Mouse (Mus musculus) olfactory bulb, adult 2 months (tissue): ENCODE results near the gene 2410131K14Rik. TPM values are rescaled to one million over a fixed set of nuclear protein-coding genes. Genes with fewer than 3 reads are reported as not detected.

Experiments
- H3K27ac ChIP-seq: fragments of 200-500 bp; 2 replicates; pipeline ENCODE4 v1.5.1; 2012; ENCODE audit warnings: low read depth, low read length; ENCODE audit not compliant: insufficient read depth
- H3K4me1 ChIP-seq: fragments of 200-500 bp; 2 replicates; pipeline ENCODE4 v1.6.1; 2012; ENCODE audit warnings: low read length; ENCODE audit not compliant: control insufficient read depth, insufficient read depth
- H3K4me3 ChIP-seq: fragments of 200-500 bp; 2 replicates; pipeline ENCODE4 v1.5.1; 2012; ENCODE audit warnings: mild to moderate bottlenecking, low read depth, low read length, moderate library complexity; ENCODE audit not compliant: insufficient read depth
- CTCF ChIP-seq: fragments of 200-500 bp; IDR thresholded peaks from 2 replicates; pipeline ENCODE4 v1.5.1; 2012; ENCODE audit warnings: low read depth, mild to moderate bottlenecking, low read length, moderate library complexity; ENCODE audit not compliant: insufficient read depth
- POLR2A ChIP-seq: fragments of 200-500 bp; IDR thresholded peaks from 2 replicates; pipeline ENCODE4 v1.6.1; 2012; ENCODE audit warnings: mild to moderate bottlenecking, low read depth, low read length, moderate library complexity; ENCODE audit not compliant: insufficient read depth
- WGBS: fragments of 180-500 bp; shearing (Covaris S2); methylation state at CpG from one replicate; pipeline ENCODE4 v1.1.7; 2018; 5-methylcytosine and 5-hydroxymethylcytosine counted together
- polyA plus RNA-seq: library from polyadenylated mRNA; stranded (reverse); fragments of >200 nt; gene quantifications from 2 replicates; pipeline ENCODE4 v1.2.4, GENCODE M21; 2012; ENCODE audit warnings: low replicate concordance; ENCODE audit not compliant: missing spikeins, insufficient read depth, insufficient read length

2410131K14Rik gene
- polyA plus RNA-seq, 1 experiment = not detected

- 82% methylated on average over 7 of the region's 7 CpGs for WGBS
- no peak for TF ChIP-seq POLR2A
- no peak for TF ChIP-seq CTCF
- Histone ChIP-seq H3K4me3 (no peak overlapping the region), H3K4me1 (peaks cover 18% of the 10 kb centered on the region), H3K27ac (peak overlapping the region; percentile 55; the same call in 1 of the 2 replicates)
Observed at GRCm38 (mm10) chr5:118294865-118295258, 49.8 kb downstream of the 2410131K14Rik start.

DNA sequence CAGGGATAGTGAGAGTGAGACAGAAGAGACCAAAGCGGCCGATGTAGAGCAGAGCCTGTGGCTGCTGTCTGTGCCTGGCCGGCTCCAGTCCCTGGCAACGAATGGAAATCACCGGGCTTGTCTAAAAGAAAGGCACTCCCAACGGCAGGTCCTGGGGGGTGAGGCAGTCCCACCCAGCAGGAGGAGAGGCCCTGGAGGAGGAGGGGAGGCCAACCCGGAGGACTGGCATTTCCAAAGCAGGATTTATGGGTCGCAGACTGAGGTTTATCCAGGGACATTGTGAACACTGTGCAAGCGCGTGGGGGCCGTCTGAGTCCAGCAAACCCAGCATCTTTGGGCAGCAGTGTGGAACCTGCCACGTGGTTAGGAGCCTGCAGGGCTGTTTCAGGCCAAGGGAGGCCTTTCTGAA is 52.3 kb downstream of the 2410131K14Rik start:
- WGBS = 56% methylated on average over 12 of the region's 12 CpGs
- peaks cover 18% of the 10 kb centered on the region for H3K4me1 ChIP-seq
- no peak overlapping the region for H3K4me3 ChIP-seq
- no peak for TF ChIP-seq POLR2A
- no peak for TF ChIP-seq CTCF
- H3K27ac ChIP-seq = no peak overlapping the region

DNA sequence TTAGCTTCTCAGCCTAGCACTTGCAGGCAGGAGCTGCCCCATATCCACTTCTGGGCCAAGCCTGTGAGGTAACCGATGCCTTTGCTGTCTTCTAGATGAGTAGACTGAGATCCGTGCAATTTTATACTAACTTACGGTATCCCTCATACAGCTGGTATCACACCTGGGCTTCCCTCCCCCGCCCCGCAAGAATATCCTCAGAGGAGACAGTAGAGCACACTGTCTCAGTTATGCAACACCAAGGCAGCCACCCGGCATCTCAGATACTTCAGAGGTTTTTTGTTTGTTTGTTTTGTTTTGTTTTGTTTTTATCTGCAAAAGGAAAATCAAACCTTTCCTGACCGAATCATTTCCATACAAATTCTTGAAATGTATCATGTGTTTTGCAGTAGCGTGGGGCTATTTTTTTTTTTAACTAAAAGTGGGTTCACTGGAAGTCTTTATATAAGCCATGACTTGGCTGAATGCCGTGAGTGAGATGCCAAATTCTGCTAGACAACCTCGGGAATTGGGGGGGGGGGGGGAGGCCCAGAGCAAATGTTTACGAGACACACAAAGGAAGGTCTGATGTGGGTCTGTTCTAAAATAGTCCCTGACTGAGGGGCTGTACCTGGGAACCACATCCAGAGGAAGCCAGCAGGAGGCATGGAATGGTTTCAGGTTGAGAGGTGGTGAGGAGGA is 54.8 kb downstream of the 2410131K14Rik start:
- WGBS = 66% methylated on average over 11 of the region's 11 CpGs
- Histone ChIP-seq H3K27ac (no peak overlapping the region), H3K4me3 (no peak overlapping the region), H3K4me1 (peaks cover 6% of the 10 kb centered on the region)
- TF ChIP-seq CTCF (no peak), POLR2A (no peak)

DNA sequence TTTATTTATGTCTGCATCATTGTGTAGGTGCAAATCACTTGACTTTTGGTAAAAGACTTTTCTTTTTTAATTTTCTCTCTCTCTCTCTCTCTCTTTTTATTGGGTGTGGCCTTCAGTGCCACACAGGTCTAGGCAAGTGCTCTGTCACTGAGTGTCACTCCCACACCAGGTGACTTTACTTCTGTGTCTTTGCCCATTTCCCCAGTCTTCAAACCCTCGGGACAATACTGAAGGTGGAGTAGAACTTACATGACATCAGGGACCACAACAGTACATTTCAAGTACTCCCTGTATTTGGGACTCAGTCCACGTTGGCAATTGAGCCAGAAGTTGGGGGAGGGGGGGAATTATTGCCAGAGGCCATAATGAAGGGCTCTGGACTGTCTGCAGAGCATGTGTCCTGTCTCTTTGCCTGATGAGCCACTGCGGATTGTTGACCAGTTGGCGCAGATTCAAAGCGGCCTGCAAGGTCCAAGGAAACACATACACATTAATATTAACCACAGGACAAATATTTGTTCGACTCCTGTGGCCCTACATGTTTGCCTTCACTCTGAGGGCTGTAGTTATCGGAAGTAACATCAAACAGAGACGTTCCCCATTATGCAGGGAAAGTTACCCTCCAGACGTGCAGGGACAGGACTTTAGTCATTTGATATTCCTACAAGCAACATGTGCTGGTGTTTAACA is 57.6 kb downstream of the 2410131K14Rik start:
- Histone ChIP-seq H3K4me3 (no peak overlapping the region), H3K4me1 (peaks cover 2% of the 10 kb centered on the region; the same call in 1 of the 2 replicates), H3K27ac (no peak overlapping the region)
- TF ChIP-seq CTCF = no peak
- WGBS = 78% methylated on average over 9 of the region's 9 CpGs

- Histone ChIP-seq H3K4me3 (no peak overlapping the region), H3K27ac (no peak overlapping the region), H3K4me1 (no peaks in the 10 kb centered on the region)
- 85% methylated on average over 19 of the region's 19 CpGs for WGBS
- TF ChIP-seq POLR2A (no peak), CTCF (no peak)
Observed at GRCm38 (mm10) chr5:118304970-118305618, 60.1 kb downstream of the 2410131K14Rik start.

DNA sequence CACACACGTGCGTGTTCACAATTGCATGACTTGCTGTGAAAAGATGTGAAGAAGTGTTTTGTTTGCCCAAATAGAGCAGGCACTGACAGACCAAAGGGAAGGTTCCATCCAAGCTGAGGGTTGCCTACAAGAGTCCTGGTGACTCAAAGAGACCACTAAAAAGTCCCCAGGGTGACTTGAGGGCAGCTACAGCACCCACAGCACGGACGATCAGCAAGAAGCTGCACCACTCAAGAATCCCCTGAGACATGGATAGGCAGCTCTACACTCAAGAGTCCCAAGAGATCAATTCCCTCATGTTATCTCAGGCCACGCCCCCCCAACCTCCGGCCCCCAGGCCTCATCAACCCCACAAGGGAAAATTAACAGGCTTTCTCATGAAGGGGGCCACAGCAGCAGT is 65.4 kb downstream of the 2410131K14Rik start:
- no peak overlapping the region for H3K27ac ChIP-seq
- peaks cover 11% of the 10 kb centered on the region for H3K4me1 ChIP-seq
- no peak overlapping the region for H3K4me3 ChIP-seq
- 92% methylated on average over 6 of the region's 6 CpGs for WGBS
- no peak for TF ChIP-seq POLR2A
- TF ChIP-seq CTCF = no peak

GRCm38 (mm10) chr5:118311251-118311650 is 66.2 kb downstream of the 2410131K14Rik start:
- H3K4me1 ChIP-seq = peaks cover 11% of the 10 kb centered on the region
- WGBS = 70% methylated on average over 10 of the region's 10 CpGs
- no peak for TF ChIP-seq CTCF
- no peak for TF ChIP-seq POLR2A
- H3K27ac ChIP-seq = no peak overlapping the region
- H3K4me3 ChIP-seq = no peak overlapping the region

DNA sequence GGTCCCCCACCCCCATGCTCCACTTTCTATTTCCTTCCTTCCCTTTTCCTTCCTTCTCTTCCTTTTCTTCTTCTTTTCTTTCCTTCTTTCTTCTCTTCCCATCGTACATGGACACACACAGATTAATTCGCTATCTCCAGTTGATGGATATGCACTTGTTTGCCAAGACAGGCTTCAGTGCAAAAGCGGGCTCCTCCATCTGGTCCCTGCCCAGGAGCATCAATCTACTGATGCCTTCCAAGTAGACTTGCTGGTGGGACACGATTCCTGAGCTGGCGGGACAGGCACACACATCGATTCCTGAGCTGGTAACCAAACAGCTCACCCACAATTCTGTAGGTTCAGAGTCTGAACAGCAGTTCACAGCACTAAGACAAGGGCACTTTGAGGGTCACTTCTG is 68.7 kb downstream of the 2410131K14Rik start:
- TF ChIP-seq CTCF = no peak
- no peak for TF ChIP-seq POLR2A
- Histone ChIP-seq H3K4me3 (no peak overlapping the region), H3K27ac (no peak overlapping the region), H3K4me1 (peaks cover 11% of the 10 kb centered on the region)
- 92% methylated on average over 6 of the region's 6 CpGs for WGBS

Other genes starting within 250 kb of the 2410131K14Rik start
- not detected in 2 replicates for gene Tesc, start 217.5 kb upstream of the 2410131K14Rik start, polyA plus RNA-seq
- gene Fbxw8, start 89.8 kb upstream of the 2410131K14Rik start, polyA plus RNA-seq = not detected in 2 replicates
- gene Hrk, start 80.6 kb upstream of the 2410131K14Rik start, polyA plus RNA-seq = not detected in 2 replicates
- not detected in 2 replicates for gene Rnft2, start 111 bp upstream of the 2410131K14Rik start, polyA plus RNA-seq